Comparison of ENCODE assay signal across 8 mouse cellular contexts in genomic region chr11:5063561-5064281, GRCm38 (mm10). TPM values are rescaled to one million over a fixed set of nuclear protein-coding genes. Genes with fewer than 3 reads are reported as not detected.
DNase-seq lines count a peak whose midpoint lies in the region; ATAC-seq lines count a peak whose summit lies in the region.

No protein-coding gene starts in this region.

- WGBS in neural tube, embryonic 11.5 days: 47% methylated on average over 31 of the region's 31 CpGs
- 53% methylated on average over 30 of the region's 31 CpGs for WGBS in hindbrain, embryonic 11.5 days
- 55% methylated on average over 31 of the region's 31 CpGs for WGBS in lung, embryonic 16.5 days

- no peak overlapping the region for H3K27ac ChIP-seq in neural tube, embryonic 11.5 days (ENCODE audit: low read depth, low read length)
- H3K27ac ChIP-seq in hindbrain, embryonic 11.5 days (ENCODE audit: low read depth, low read length): no peak overlapping the region
- H3K27ac ChIP-seq in lung, embryonic 16.5 days (ENCODE audit: low read length): no peak overlapping the region

- H3K4me1 ChIP-seq in neural tube, embryonic 11.5 days (ENCODE audit: control insufficient read depth, insufficient read depth, low read length): peaks cover 30% of the 10 kb centered on the region
- peaks cover 21% of the 10 kb centered on the region for H3K4me1 ChIP-seq in hindbrain, embryonic 11.5 days (replicated peaks; ENCODE audit: control insufficient read depth, insufficient read depth, low read length)
- peaks cover 24% of the 10 kb centered on the region for H3K4me1 ChIP-seq in lung, embryonic 16.5 days (replicated peaks; ENCODE audit: control insufficient read depth, insufficient read depth, low read length)

- H3K36me3 ChIP-seq in neural tube, embryonic 11.5 days (ENCODE audit: control insufficient read depth, insufficient read depth, low read length): peaks cover 4% of the 10 kb centered on the region; the same call in 1 of the 2 replicates
- peaks cover 5% of the 10 kb centered on the region for H3K36me3 ChIP-seq in hindbrain, embryonic 11.5 days (ENCODE audit: control insufficient read depth, insufficient read depth, low read length)
- H3K36me3 ChIP-seq in lung, embryonic 16.5 days (ENCODE audit: control insufficient read depth, insufficient read depth, low read length): peaks cover 11% of the 10 kb centered on the region

- no peak overlapping the region for H3K9ac ChIP-seq in neural tube, embryonic 11.5 days (ENCODE audit: low read length)
- 0 out of 2 replicates have a peak overlapping the region, but pooled peaks have one; percentile 15 for H3K9ac ChIP-seq in hindbrain, embryonic 11.5 days (ENCODE audit: low read depth, low read length)
- peak overlapping the region; percentile 82 for H3K9ac ChIP-seq in lung, embryonic 16.5 days (ENCODE audit: low read length)

- no peak for ATAC-seq in cerebellum, adult (ENCODE audit: insufficient number of reproducible peaks, low FRiP score, low TSS enrichment)
- no peak for ATAC-seq in neural tube, embryonic 11.5 days (ENCODE audit: insufficient read depth, low FRiP score, low TSS enrichment)
- no peak for ATAC-seq in hindbrain, embryonic 11.5 days (ENCODE audit: low FRiP score)
- ATAC-seq in lung, embryonic 16.5 days (ENCODE audit: low read depth): no peak
- no peak for ATAC-seq in granulocyte monocyte progenitor cell, adult 5-6 weeks (replicated peaks; ENCODE audit: poor library complexity, severe bottlenecking)

- H3K4me3 ChIP-seq in neural tube, embryonic 11.5 days (ENCODE audit: low read depth, low read length): no peak overlapping the region
- H3K4me3 ChIP-seq in hindbrain, embryonic 11.5 days (ENCODE audit: low read depth, low read length): peak overlapping the region; percentile 48; the same call in 1 of the 2 replicates
- H3K4me3 ChIP-seq in lung, embryonic 16.5 days (ENCODE audit: low read length): peak overlapping the region; percentile 77

- peak; percentile 59 for DNase-seq in cerebellum, adult 9-11 months
- DNase-seq in neural tube, embryonic 11.5 days (ENCODE audit: low spot score): no peak
- DNase-seq in neural tube, embryonic 10.5 days (ENCODE audit: extremely low spot score, low spot score): no peak
- DNase-seq in hindbrain, embryonic 11.5 days (ENCODE audit: low spot score): no peak
- no peak for DNase-seq in right cerebral cortex, adult 18-20 months

- no peaks in the 10 kb centered on the region for H3K9me3 ChIP-seq in neural tube, embryonic 11.5 days (ENCODE audit: control insufficient read depth, low read length)
- no peaks in the 10 kb centered on the region for H3K9me3 ChIP-seq in hindbrain, embryonic 11.5 days (ENCODE audit: control insufficient read depth, low read length)
- no peaks in the 10 kb centered on the region for H3K9me3 ChIP-seq in lung, embryonic 16.5 days (ENCODE audit: control insufficient read depth, low read length)

- H3K4me2 ChIP-seq in neural tube, embryonic 11.5 days (ENCODE audit: low read depth): peak overlapping the region; percentile 91; the same call in 1 of the 2 replicates
- peak overlapping the region; percentile 57; the same call in 1 of the 2 replicates for H3K4me2 ChIP-seq in hindbrain, embryonic 11.5 days (replicated peaks; ENCODE audit: low read depth, low read length)
- H3K4me2 ChIP-seq in lung, embryonic 16.5 days (ENCODE audit: low read depth, low read length): peak overlapping the region; percentile 98

- H3K27me3 ChIP-seq in neural tube, embryonic 11.5 days (ENCODE audit: control insufficient read depth, insufficient read depth, low read length): peaks cover 54% of the 10 kb centered on the region
- peaks cover 56% of the 10 kb centered on the region for H3K27me3 ChIP-seq in hindbrain, embryonic 11.5 days (ENCODE audit: control insufficient read depth, insufficient read depth, low read length)
- peaks cover 34% of the 10 kb centered on the region for H3K27me3 ChIP-seq in lung, embryonic 16.5 days (ENCODE audit: control insufficient read depth, insufficient read depth, low read depth, low read length)

RNA-seq across cellular contexts. Expression of gene Gas2l1, which starts 1.4 kb away (rescaled TPM):
- 32.1 and 32.9 TPM in 2 replicates for polyA plus RNA-seq in neural tube, embryonic 11.5 days (2014; fragmentation: Nextera tagmentation; extraction: Ambion mirVana)
- 23.0 and 24.8 TPM in 2 replicates for polyA plus RNA-seq in hindbrain, embryonic 11.5 days (2014; fragmentation: Nextera tagmentation; extraction: Ambion mirVana)
- polyA plus RNA-seq in lung, embryonic 16.5 days (2015; fragmentation: Nextera tagmentation; extraction: Ambion mirVana): 18.6 and 19.3 TPM in 2 replicates
- 1.0 TPM in 1 of 2 replicates, not detected in the other for total RNA-seq in granulocyte monocyte progenitor cell, adult 5-6 weeks (2014; fragmentation: Nextera tagmentation)
- total RNA-seq in granulocyte monocyte progenitor cell, adult 5-6 weeks (2017): 1.2 and 1.3 TPM in 2 replicates

RNA-seq across cellular contexts. Expression of gene Rasl10a, which starts 5.8 kb away (rescaled TPM):
- 0.66 and 0.74 TPM in 2 replicates for polyA plus RNA-seq in neural tube, embryonic 11.5 days (2014; fragmentation: Nextera tagmentation; extraction: Ambion mirVana)
- 0.40 and 0.46 TPM in 2 replicates for polyA plus RNA-seq in hindbrain, embryonic 11.5 days (2014; fragmentation: Nextera tagmentation; extraction: Ambion mirVana)
- polyA plus RNA-seq in lung, embryonic 16.5 days (2015; fragmentation: Nextera tagmentation; extraction: Ambion mirVana): 0.45 and 0.92 TPM in 2 replicates
- not detected in 2 replicates for total RNA-seq in granulocyte monocyte progenitor cell, adult 5-6 weeks (2014; fragmentation: Nextera tagmentation)
- total RNA-seq in granulocyte monocyte progenitor cell, adult 5-6 weeks (2017): not detected in 2 replicates

RNA-seq across cellular contexts. Expression of gene Rhbdd3, which starts 35.0 kb away (rescaled TPM):
- 21.4 and 23.8 TPM in 2 replicates for polyA plus RNA-seq in neural tube, embryonic 11.5 days (2014; fragmentation: Nextera tagmentation; extraction: Ambion mirVana)
- polyA plus RNA-seq in hindbrain, embryonic 11.5 days (2014; fragmentation: Nextera tagmentation; extraction: Ambion mirVana): 17.3 and 18.2 TPM in 2 replicates
- 23.8 and 26.3 TPM in 2 replicates for polyA plus RNA-seq in lung, embryonic 16.5 days (2015; fragmentation: Nextera tagmentation; extraction: Ambion mirVana)
- 20.0 and 25.8 TPM in 2 replicates for total RNA-seq in granulocyte monocyte progenitor cell, adult 5-6 weeks (2014; fragmentation: Nextera tagmentation)
- 15.7 and 42.7 TPM in 2 replicates for total RNA-seq in granulocyte monocyte progenitor cell, adult 5-6 weeks (2017)

RNA-seq across cellular contexts. Expression of gene Ewsr1, which starts 35.3 kb away (rescaled TPM):
- 449 and 456 TPM in 2 replicates for polyA plus RNA-seq in neural tube, embryonic 11.5 days (2014; fragmentation: Nextera tagmentation; extraction: Ambion mirVana)
- 430 and 463 TPM in 2 replicates for polyA plus RNA-seq in hindbrain, embryonic 11.5 days (2014; fragmentation: Nextera tagmentation; extraction: Ambion mirVana)
- polyA plus RNA-seq in lung, embryonic 16.5 days (2015; fragmentation: Nextera tagmentation; extraction: Ambion mirVana): 709 and 717 TPM in 2 replicates
- 342 and 407 TPM in 2 replicates for total RNA-seq in granulocyte monocyte progenitor cell, adult 5-6 weeks (2014; fragmentation: Nextera tagmentation)
- total RNA-seq in granulocyte monocyte progenitor cell, adult 5-6 weeks (2017): 626 and 725 TPM in 2 replicates
